In genomic region chr7:43553153-43553552, GRCm38 (mm10) we compare ENCODE assay signal across 17 mouse cellular contexts. TPM values are rescaled to one million over a fixed set of nuclear protein-coding genes. Genes with fewer than 3 reads are reported as not detected.
DNase-seq lines count a peak whose midpoint lies in the region; ATAC-seq lines count a peak whose summit lies in the region.
"Had no signal": no experiment of that assay in that cellular context is flagged by ENCODE, and none has a peak within 500 bp of the region (broad histone marks: within the 10 kb centered on the region; RNA-seq: fewer than 3 reads in every experiment).

No protein-coding gene starts in this region.

- intact Hi-C loops in heart, postnatal 10 days (cut with DNase I), result no loop called here

- peak; percentile 6 for DNase-seq in gastrocnemius, adult 18-20 months (ENCODE audit: low spot score)
- no peak for DNase-seq in gastrocnemius, adult 8-10 months (ENCODE audit: low spot score in 2 of 2)
- peak; percentile 53 to 66 for DNase-seq in right cerebral cortex, postnatal 10 days (ENCODE audit: low spot score in 2 of 2)
- DNase-seq in right cerebral cortex, postnatal 14 days, result no peak
- peak; percentile 24 to 25 for DNase-seq in heart, postnatal 10 days
- DNase-seq in skeletal muscle tissue, adult 2 months (ENCODE audit: low read depth, low spot score), result peak; percentile 30
- no peak for DNase-seq in embryo, embryonic 11 days
- no peak for DNase-seq in midbrain, embryonic 14.5 days
- DNase-seq: cerebellum, adult 11-12 months; kidney, adult 8-10 months; lung, postnatal 10 days had no signal

- no peak overlapping the region for H3K27ac ChIP-seq in midbrain, embryonic 14.5 days (replicated peaks; ENCODE audit: low read depth, low read length)
- H3K27ac ChIP-seq: hindbrain, embryonic 15.5 days had no signal

- ATAC-seq in midbrain, embryonic 14.5 days (ENCODE audit: low FRiP score, low TSS enrichment), result no peak

- no peak overlapping the region for H3K9ac ChIP-seq in midbrain, embryonic 14.5 days (replicated peaks; ENCODE audit: low read length)
- H3K9ac ChIP-seq: hindbrain, embryonic 15.5 days had no signal

- H3K4me2 ChIP-seq in midbrain, embryonic 14.5 days (ENCODE audit: low read length), result no peak overlapping the region
- H3K4me2 ChIP-seq: hindbrain, embryonic 15.5 days had no signal

- H3K36me3 ChIP-seq in midbrain, embryonic 14.5 days (ENCODE audit: control insufficient read depth, insufficient read depth, low read length), result no peaks in the 10 kb centered on the region
- H3K36me3 ChIP-seq: hindbrain, embryonic 15.5 days had no signal

- no peaks in the 10 kb centered on the region for H3K4me1 ChIP-seq in midbrain, embryonic 14.5 days (ENCODE audit: control insufficient read depth, insufficient read depth, low read length)
- H3K4me1 ChIP-seq: hindbrain, embryonic 15.5 days had no signal

- no peaks in the 10 kb centered on the region for H3K27me3 ChIP-seq in midbrain, embryonic 14.5 days (ENCODE audit: control insufficient read depth, insufficient read depth, low read length)
- H3K27me3 ChIP-seq: hindbrain, embryonic 15.5 days had no signal

- 93% methylated on average over 4 of the region's 4 CpGs for WGBS in midbrain, embryonic 14.5 days

- H3K9me3 ChIP-seq in midbrain, embryonic 14.5 days (ENCODE audit: control insufficient read depth, low read length), result no peaks in the 10 kb centered on the region
- H3K9me3 ChIP-seq: hindbrain, embryonic 15.5 days had no signal

- no peak overlapping the region for H3K4me3 ChIP-seq in midbrain, embryonic 14.5 days (replicated peaks; ENCODE audit: low read depth, low read length)
- H3K4me3 ChIP-seq: hindbrain, embryonic 15.5 days had no signal

RNA-seq across cellular contexts. Expression of gene Zfp658, which starts 8.9 kb away (rescaled TPM):
- under 1 TPM; 0.55 to 0.59 TPM for total RNA-seq in gastrocnemius, adult 18-20 months (2021)
- under 1 TPM; 0.16 to 0.43 (median 0.33) TPM for total RNA-seq in gastrocnemius, adult 8-10 months (2022)
- 1 to 10 TPM in 1 of 2 experiments, under 1 TPM in 1; 0.81 to 1.5 TPM for total RNA-seq in heart, postnatal 10 days (2021)
- polyA plus RNA-seq in midbrain, embryonic 14.5 days (2014; fragmentation: Nextera tagmentation; extraction: Ambion mirVana), result 7.0 and 10.3 TPM in 2 replicates

RNA-seq across cellular contexts. Expression of gene Cd33, which starts 8.9 kb away (rescaled TPM):
- 1 to 10 TPM in 1 of 2 experiments, under 1 TPM in 1; 1.00 to 1.2 TPM for total RNA-seq in gastrocnemius, adult 18-20 months (2021)
- under 1 TPM; 0.10 to 0.75 (median 0.52) TPM for total RNA-seq in gastrocnemius, adult 8-10 months (2022)
- 1 to 10 TPM; 2.2 to 2.3 TPM for total RNA-seq in heart, postnatal 10 days (2021)
- polyA plus RNA-seq in midbrain, embryonic 14.5 days (2014; fragmentation: Nextera tagmentation; extraction: Ambion mirVana), result 0.38 and 0.65 TPM in 2 replicates

RNA-seq across cellular contexts. Expression of gene Zfp719, which starts 26.3 kb away (rescaled TPM):
- total RNA-seq in gastrocnemius, adult 18-20 months (2021), result 1 to 10 TPM; 3.4 to 3.9 TPM
- 1 to 10 TPM; 3.6 to 3.9 (median 3.8) TPM for total RNA-seq in gastrocnemius, adult 8-10 months (2022)
- total RNA-seq in heart, postnatal 10 days (2021), result 1 to 10 TPM; 9.2 to 9.5 TPM
- 14.5 and 19.4 TPM in 2 replicates for polyA plus RNA-seq in midbrain, embryonic 14.5 days (2014; fragmentation: Nextera tagmentation; extraction: Ambion mirVana)

RNA-seq across cellular contexts. Expression of gene 4931406B18Rik, which starts 47.4 kb away (rescaled TPM):
- total RNA-seq in gastrocnemius, adult 18-20 months (2021), result not detected
- total RNA-seq in gastrocnemius, adult 8-10 months (2022), result not detected
- not detected for total RNA-seq in heart, postnatal 10 days (2021)
- not detected in 2 replicates for polyA plus RNA-seq in midbrain, embryonic 14.5 days (2014; fragmentation: Nextera tagmentation; extraction: Ambion mirVana)
- total RNA-seq: midbrain, postnatal 0 days had no signal
- polyA plus RNA-seq: C2C12; forebrain, embryonic 11.5 days; gonadal fat pad, adult 2 months; limb, embryonic 14.5 days; midbrain, postnatal 0 days had no signal

RNA-seq across cellular contexts. Expression of gene Zfp819, which starts 53.8 kb away (rescaled TPM):
- total RNA-seq in gastrocnemius, adult 18-20 months (2021), result not detected
- total RNA-seq in gastrocnemius, adult 8-10 months (2022), result not detected
- not detected for total RNA-seq in heart, postnatal 10 days (2021)
- 0.27 and 0.54 TPM in 2 replicates for polyA plus RNA-seq in midbrain, embryonic 14.5 days (2014; fragmentation: Nextera tagmentation; extraction: Ambion mirVana)
- polyA plus RNA-seq: C2C12 had no signal

Comparison
In these comparisons a context has a peak if more than half of its experiments do, and no peak if none do; other contexts are left out.
1. DNase-seq: peak in gastrocnemius, adult 18-20 months (single experiment), right cerebral cortex, postnatal 10 days (2 of 2), heart, postnatal 10 days (2 of 2) and skeletal muscle tissue, adult 2 months (single experiment); none in gastrocnemius, adult 8-10 months (0 of 2), right cerebral cortex, postnatal 14 days (single experiment), embryo, embryonic 11 days (single experiment) and midbrain, embryonic 14.5 days (single experiment).